Mouse (Mus musculus) spleen, adult 2 months (tissue): ENCODE measurements around the gene Tmc8. TPM values are rescaled to one million over a fixed set of nuclear protein-coding genes. Genes with fewer than 3 reads are reported as not detected.

Experiments
- DNase-seq, 2 experiments: peaks; one replicate each; pipeline versions ENCODE4 v3.0.0 to v3.0.0-alpha.2; 2012 to 2021; ENCODE audit warnings: low spot score in 2 of 2, low read depth in 1 of 2
- H3K27ac ChIP-seq: fragments of 200-500 bp; 2 replicates; pipeline ENCODE4 v1.5.1; 2012; ENCODE audit warnings: low read length, inconsistent platforms; ENCODE audit not compliant: insufficient read depth
- H3K27me3 ChIP-seq: fragments of 200-500 bp; 2 replicates; pipeline ENCODE4 v1.6.1; 2012; ENCODE audit warnings: mild to moderate bottlenecking, moderate library complexity, low read length, inconsistent platforms; ENCODE audit not compliant: control insufficient read depth, insufficient read depth
- H3K36me3 ChIP-seq: fragments of 200-500 bp; 2 replicates; pipeline ENCODE4 v1.6.1; 2012; ENCODE audit warnings: mild to moderate bottlenecking, low read length, inconsistent platforms; ENCODE audit not compliant: control insufficient read depth, insufficient read depth
- H3K4me1 ChIP-seq: fragments of 200-500 bp; 2 replicates; pipeline ENCODE4 v1.6.1; 2011; ENCODE audit warnings: inconsistent platforms; ENCODE audit not compliant: control insufficient read depth, insufficient read depth, insufficient read length
- H3K4me3 ChIP-seq: fragments of 200-500 bp; 2 replicates; pipeline ENCODE4 v1.5.1; 2011; ENCODE audit warnings: mild to moderate bottlenecking, inconsistent platforms; ENCODE audit not compliant: insufficient read depth, insufficient read length; ENCODE audit errors: extremely low read depth
- CTCF ChIP-seq: fragments of 200-500 bp; IDR thresholded peaks from 2 replicates; pipeline ENCODE4 v1.5.1; 2011; ENCODE audit warnings: mild to moderate bottlenecking, inconsistent platforms; ENCODE audit not compliant: insufficient read depth, insufficient read length, insufficient replicate concordance; ENCODE audit errors: extremely low read depth
- POLR2A ChIP-seq: fragments of 200-500 bp; IDR thresholded peaks from 2 replicates; pipeline ENCODE4 v1.6.1; 2011; ENCODE audit warnings: low read depth, low read length, inconsistent platforms
- WGBS: fragments of 180-500 bp; shearing (Covaris S2); methylation state at CpG from one replicate; pipeline ENCODE4 v1.1.7; 2018; 5-methylcytosine and 5-hydroxymethylcytosine counted together
- polyA plus RNA-seq: library from polyadenylated mRNA; depleted of rRNA; stranded (reverse); fragments of >200 nt; gene quantifications from 2 replicates; pipeline ENCODE4 v1.2.3, GENCODE M21; 2012; rRNA removed

Gene Tmc8
- polyA plus RNA-seq, result 90.1 and 127 TPM in 2 replicates

DNA sequence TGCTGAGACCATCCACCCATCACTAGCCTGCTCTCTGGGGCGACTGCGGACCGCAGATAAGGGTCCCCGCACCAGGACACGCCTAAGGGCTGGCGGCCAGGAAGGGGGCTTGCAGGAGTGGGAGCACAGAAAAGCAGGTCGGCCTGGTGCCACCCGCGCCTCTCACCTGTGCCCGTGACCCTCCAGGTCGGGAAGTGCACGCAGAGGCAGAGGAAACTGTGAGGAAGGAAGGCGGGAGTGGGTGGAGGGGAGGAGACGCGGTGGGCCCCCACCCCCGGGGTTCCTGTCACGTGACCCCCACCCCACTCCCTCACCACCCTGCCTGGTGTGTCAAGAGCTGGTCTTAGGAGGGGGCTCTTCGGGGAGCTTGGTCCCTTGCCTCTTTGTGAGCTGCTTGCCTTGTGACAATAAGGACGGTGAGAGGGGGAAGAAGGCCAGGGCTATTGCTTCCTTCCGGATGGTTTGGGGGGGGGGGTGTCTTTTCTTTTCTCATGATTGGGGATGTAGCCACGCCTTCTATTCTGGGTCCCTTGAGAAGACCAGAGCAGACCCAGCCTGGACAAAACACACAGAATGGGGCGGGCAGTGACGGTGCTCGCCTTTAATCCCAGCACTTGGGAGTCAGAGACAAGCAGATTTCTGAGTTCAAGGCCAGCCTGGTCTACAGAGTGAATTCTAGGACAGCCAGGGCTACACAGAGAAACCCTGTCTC, at the start of gene Tmc8, which contains the start of gene Tmc6:
Gene Tmc8 (plus strand): TSS at position 84 of the 712 bp plus-strand sequence.
Gene Tmc6 (minus strand): TSS at position 206 of the 712 bp plus-strand sequence.
- Histone ChIP-seq H3K4me1 (peaks cover 12% of the 10 kb centered on the region; the same call in 1 of the 2 replicates), H3K27me3 (no peaks in the 10 kb centered on the region), H3K36me3 (peaks cover 17% of the 10 kb centered on the region), H3K4me3 (peak within 1 kb of the TSS; percentile 86), H3K27ac (peak within 1 kb of the TSS; percentile 99)
- 2% methylated on average over 21 of the region's 24 CpGs for WGBS
- DNase-seq, result peak; percentile 72 to 88
- TF ChIP-seq POLR2A (peak; percentile 91), CTCF (no peak)

GRCm38 (mm10) chr11:117736037-117736689, 45.7 kb upstream of the Tmc8 start:
- no peak for DNase-seq
- Histone ChIP-seq H3K4me3 (no peak overlapping the region), H3K36me3 (peaks cover 45% of the 10 kb centered on the region), H3K4me1 (no peaks in the 10 kb centered on the region), H3K27me3 (no peaks in the 10 kb centered on the region), H3K27ac (no peak overlapping the region)
- no peak for TF ChIP-seq POLR2A
- TF ChIP-seq CTCF, result no peak
- 76% methylated on average over 5 of the region's 5 CpGs for WGBS

GRCm38 (mm10) chr11:117738123-117738522, 43.8 kb upstream of the Tmc8 start:
- Histone ChIP-seq H3K27ac (no peak overlapping the region), H3K4me3 (no peak overlapping the region), H3K36me3 (peaks cover 54% of the 10 kb centered on the region), H3K4me1 (no peaks in the 10 kb centered on the region), H3K27me3 (no peaks in the 10 kb centered on the region)
- TF ChIP-seq POLR2A (no peak), CTCF (no peak)
- WGBS, result 90% methylated on average over 5 of the region's 5 CpGs
- no peak for DNase-seq

GRCm38 (mm10) chr11:117741128-117741527, 40.7 kb upstream of the Tmc8 start:
- H3K27me3 ChIP-seq, result no peaks in the 10 kb centered on the region
- no peak for DNase-seq
- TF ChIP-seq POLR2A (no peak), CTCF (no peak)
- WGBS, result 91% methylated on average over 6 of the region's 6 CpGs
- H3K27ac ChIP-seq, result no peak overlapping the region
- H3K36me3 ChIP-seq, result peaks cover 56% of the 10 kb centered on the region
- no peak overlapping the region for H3K4me3 ChIP-seq
- no peaks in the 10 kb centered on the region for H3K4me1 ChIP-seq

DNA sequence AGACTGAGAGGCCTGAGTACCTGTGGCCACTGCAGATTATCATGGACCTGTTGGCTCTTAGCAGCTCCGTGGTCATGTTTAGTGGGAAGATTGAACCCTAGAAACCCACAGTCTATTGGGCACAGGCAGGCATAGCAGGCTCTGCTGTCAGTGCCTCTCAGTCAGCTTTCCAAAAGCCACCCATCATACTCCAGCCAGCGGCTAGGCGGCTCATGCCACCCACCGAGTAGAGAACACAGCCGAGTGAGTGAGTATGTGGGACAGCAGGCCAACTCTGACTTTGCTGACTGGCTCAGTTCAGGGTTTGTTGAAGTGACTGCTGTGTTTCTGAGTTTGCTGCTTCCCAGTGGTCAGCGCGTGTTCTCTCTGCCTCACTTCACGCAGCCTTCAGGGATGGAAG, 39.6 kb upstream of the Tmc8 start:
- no peaks in the 10 kb centered on the region for H3K27me3 ChIP-seq
- no peak overlapping the region for H3K4me3 ChIP-seq
- WGBS, result 91% methylated on average over 8 of the region's 8 CpGs
- TF ChIP-seq POLR2A, result no peak
- TF ChIP-seq CTCF, result no peak
- peaks cover 50% of the 10 kb centered on the region for H3K36me3 ChIP-seq
- H3K27ac ChIP-seq, result no peak overlapping the region
- DNase-seq, result no peak
- no peaks in the 10 kb centered on the region for H3K4me1 ChIP-seq

GRCm38 (mm10) chr11:117742715-117743114, 39.2 kb upstream of the Tmc8 start:
- no peaks in the 10 kb centered on the region for H3K4me1 ChIP-seq
- H3K27ac ChIP-seq, result no peak overlapping the region
- no peak overlapping the region for H3K4me3 ChIP-seq
- TF ChIP-seq POLR2A, result no peak
- no peak for TF ChIP-seq CTCF
- 88% methylated on average over 8 of the region's 8 CpGs for WGBS
- no peak for DNase-seq
- H3K36me3 ChIP-seq, result peaks cover 52% of the 10 kb centered on the region
- no peaks in the 10 kb centered on the region for H3K27me3 ChIP-seq

DNA sequence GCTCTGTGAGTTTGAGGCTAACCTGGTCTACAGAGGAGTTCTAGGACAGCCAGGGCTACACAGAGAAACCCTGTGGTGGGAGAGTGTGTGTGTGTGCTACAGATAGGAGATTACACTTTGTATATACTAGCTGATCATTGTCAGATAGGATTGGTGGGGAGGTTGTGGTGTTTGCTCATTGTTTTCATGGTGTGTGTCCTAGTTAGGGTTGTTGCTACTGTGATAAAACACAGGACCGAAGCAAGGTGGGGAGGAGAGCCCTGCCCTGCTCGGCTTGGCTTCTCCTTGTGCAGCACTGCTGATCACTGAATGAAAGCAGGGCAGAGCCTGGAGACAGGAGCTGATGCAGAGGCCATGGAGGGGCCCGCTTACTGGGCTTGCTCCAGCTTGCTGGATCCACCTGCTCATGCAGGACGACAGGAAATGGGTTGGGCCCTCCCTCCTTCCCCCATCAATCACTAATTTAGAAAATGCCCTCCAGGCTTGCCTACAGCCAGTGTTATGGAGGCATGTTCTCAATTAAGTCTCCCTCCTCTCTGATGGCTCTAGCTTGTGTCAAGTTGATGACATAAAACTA, 38.3 kb upstream of the Tmc8 start:
- DNase-seq, result no peak
- H3K4me3 ChIP-seq, result no peak overlapping the region
- no peak for TF ChIP-seq CTCF
- TF ChIP-seq POLR2A, result no peak
- peaks cover 51% of the 10 kb centered on the region for H3K36me3 ChIP-seq
- no peaks in the 10 kb centered on the region for H3K4me1 ChIP-seq
- no peaks in the 10 kb centered on the region for H3K27me3 ChIP-seq
- H3K27ac ChIP-seq, result no peak overlapping the region
- 77% methylated on average over 4 of the region's 4 CpGs for WGBS
